Mouse (Mus musculus) heart, adult 2 months (tissue): Measurements from ENCODE around the gene Zdhhc9.

Experiments
- CTCF ChIP-seq: fragments of 200-600 bp; IDR thresholded peaks from 2 replicates; pipeline ENCODE4 v1.8.1; 2022; ENCODE audit warnings: antibody characterized with exemption, mild to moderate bottlenecking, moderate library complexity
- EP300 ChIP-seq: fragments of 200-500 bp; IDR thresholded peaks from 2 replicates; pipeline ENCODE4 v1.6.1; 2011; ENCODE audit warnings: low read depth, low read length, control low read depth; ENCODE audit not compliant: insufficient read depth
- POLR2A ChIP-seq: fragments of 200-500 bp; IDR thresholded peaks from 2 replicates; pipeline ENCODE4 v1.6.1; 2011; ENCODE audit warnings: mild to moderate bottlenecking, low read depth, low read length, control low read depth; ENCODE audit not compliant: insufficient read depth

DNA sequence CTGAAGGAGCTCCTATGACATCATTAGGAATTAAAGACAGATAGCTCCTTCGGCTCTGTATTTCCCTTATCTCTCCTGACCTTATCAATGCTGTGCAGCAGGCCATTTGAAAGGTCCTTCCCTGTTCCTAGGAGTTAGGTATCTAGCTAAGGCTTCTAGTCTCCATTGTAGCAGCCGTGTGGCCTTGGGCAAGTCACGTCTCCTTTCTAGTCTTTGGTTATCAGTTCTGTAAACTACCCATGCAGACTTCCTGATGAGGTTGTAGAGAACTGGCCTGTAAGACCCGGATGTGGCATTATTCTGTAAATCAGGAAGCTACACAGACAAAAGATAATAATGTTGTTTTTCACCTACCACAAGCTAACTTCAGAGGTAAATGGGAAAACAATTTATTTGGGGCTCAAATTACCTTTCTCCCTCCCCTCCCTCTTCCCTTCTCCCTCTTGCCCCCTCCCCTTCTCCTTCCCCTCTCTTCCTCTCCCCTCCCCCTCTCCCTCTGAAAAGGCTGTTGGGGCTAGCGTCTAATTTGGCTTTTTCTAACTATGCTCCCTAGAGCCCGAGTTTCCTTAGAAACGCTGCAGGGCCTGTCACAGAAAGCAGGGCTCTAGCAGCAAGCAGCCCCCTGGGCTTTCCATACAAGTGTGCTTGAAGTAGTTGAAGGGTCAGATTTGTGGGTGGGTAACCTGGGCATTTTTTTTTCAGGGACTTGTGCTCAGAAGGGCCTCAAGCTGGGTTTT, 70.0 kb downstream of the Zdhhc9 start:
- TF ChIP-seq CTCF (no peak), EP300 (no peak), POLR2A (no peak)
